Mouse (Mus musculus) frontal cortex, postnatal 25 days (tissue): ENCODE results near the gene Ccdc33.

Source experiments
- DNase-seq, 2 experiments: peaks; one replicate each; pipeline ENCODE4 v3.0.0; 2022; ENCODE audit warnings: low spot score in 2 of 2

The Ccdc33 gene

GRCm38 (mm10) chr9:58048621-58049020, 70.0 kb downstream of the Ccdc33 start:
- DNase-seq: no peak

DNA sequence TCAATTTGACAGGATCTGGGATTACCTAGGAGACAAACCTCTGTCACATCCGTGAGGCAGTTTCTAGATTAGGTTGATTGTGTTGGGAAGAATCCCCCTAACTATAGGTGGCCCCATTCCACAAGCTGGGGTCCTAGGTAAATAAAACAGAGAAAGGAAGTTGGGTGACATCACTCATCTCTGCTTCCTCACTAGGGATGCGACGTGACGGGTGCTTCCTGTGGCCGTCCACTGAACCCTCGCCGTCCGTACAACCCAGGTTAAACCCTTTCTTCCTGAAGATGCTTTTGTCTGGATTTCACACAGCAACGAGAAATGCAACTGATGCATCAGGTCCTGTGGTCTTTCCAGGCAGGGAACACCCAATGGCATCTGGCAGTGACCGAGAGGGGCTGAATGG, 71.6 kb downstream of the Ccdc33 start:
- DNase-seq: no peak

- DNase-seq: no peak
Observed at GRCm38 (mm10) chr9:58045646-58046045, 73.0 kb downstream of the Ccdc33 start.

DNA sequence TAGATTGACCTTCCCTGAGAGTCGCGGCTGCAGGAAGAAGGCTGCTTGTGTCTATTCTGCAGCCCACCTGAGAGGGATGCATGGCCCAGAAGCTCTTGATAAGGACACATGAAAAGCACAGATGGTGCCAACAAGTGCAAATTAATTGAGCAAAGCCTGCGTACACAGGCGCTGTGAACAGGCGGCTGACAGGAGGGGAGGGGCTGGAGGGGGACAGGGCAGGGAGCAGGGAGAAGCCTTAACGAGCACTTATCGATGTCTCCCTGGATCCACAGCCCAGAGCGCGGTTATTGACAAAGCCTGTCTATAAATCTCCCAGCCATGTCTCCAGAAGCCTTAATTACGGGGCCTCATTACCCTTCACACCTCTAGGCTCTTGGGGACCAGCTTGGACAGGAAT, 73.8 kb downstream of the Ccdc33 start:
- DNase-seq: no peak

DNA sequence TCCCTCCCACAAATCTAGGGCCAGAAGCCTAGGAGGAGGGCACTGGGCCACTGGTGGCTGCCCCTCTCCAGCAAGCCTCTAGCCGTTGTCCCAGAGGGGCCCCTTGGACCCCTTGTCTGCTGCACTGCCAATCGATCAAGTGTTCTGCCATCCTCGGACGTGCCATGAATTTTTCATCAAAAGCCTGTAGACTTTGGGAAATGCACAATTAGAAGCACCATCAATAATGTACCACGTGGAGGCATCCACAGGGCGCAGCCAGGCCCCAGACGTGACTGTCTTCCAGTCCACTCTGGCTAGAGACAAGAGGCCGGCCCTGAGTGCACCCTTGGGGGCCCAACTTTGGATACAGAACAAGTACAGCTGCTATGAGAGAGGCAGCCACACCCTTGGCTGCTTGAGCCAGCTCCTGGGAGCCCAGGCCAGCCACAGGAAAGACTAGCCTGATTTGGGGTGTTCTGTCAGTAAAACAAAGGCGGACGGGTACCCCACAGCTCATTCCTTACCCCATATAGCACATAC, 75.1 kb downstream of the Ccdc33 start:
- no peak for DNase-seq

DNA sequence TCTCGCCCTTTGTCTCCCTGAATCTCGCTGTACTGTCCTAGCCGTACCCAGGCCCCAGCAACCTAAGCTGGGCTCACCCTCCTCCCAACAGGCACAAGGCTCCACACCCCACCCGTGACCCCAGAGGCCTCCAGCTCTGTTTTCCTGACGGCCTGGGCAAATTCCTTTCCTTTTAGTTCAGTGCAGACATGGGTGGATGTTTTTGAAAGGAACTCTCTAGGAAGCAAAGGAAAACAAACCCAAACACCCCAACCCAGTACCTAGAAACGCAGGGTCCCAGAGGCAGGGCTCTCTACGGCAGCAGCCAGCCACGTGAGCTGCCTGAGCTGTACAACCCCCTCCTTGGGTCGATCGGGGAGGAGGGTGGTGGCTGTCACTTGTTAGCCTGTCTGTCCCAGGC, 76.2 kb downstream of the Ccdc33 start:
- no peak for DNase-seq

GRCm38 (mm10) chr9:58040977-58041376, 77.6 kb downstream of the Ccdc33 start:
- no peak for DNase-seq

DNA sequence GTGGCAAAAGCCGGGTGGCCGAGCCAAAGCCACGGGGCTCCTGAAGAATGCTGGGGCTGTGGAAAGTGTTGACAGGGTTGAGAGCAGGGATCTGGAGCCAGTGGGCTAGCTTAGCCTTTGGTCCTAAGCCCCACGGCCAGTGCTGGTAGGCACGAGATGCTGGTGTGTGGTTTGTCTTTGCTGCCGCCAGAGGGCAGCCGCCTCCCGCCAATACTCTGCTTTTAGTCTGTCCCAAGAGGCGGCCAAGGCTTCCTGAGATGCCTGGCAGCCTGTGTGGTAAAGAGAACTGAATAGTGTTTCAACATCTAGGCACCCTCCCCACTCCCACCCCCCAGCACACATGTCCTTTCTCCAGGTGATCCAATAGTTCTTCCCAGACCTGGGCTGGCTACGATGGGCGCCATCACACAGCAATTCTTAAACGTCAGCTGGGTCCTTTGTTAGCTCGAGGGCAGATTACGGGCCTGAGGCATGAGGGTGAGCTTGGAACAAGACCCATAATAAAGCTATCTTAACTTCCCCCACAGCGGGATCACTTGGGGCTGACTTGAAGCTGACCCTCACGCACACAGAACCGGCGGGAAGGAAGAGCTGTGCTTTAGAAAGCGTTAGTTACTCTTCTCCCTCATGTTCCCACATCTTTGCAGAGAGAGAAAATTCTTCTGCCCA, 80.0 kb downstream of the Ccdc33 start:
- peak; percentile 67 to 69 for DNase-seq

GRCm38 (mm10) chr9:58036961-58037360, 81.7 kb downstream of the Ccdc33 start:
- DNase-seq: no peak

DNA sequence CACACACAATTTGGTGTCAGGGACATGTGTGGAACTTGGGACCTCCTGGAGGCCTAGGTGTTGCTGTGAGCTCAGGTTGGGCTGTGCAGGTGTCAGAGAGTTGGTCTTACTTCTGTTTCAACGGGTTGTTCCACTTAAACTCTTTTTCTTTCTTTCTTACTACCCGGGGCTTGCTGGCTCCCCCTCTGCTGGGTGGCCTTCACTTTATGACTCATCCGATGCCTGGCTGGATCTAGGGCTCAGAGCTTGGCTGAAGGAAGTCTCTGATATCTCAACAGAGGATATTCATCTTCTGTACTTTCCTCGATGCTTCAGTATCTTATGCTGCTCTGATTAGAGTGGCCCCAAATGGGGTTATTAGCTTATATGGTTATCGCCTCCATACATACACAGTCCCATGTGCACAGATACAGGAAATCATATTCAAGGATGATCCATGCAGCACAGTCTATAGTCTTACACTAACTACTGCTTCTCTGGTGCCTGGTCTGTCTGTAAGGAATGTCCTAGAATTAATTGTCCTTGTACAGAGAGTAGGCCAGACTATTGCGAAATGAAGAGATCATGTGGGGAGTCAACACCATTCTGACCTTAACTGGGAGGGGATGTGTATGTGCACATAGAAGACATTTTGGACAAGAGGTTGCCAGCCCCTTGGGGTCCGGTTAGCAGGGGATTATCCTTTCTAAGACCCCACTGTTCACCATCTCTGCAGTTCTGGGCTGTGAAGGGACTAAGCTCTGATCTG, 82.5 kb downstream of the Ccdc33 start:
- no peak for DNase-seq

- peak in 1 of 2 experiments; percentile 30 for DNase-seq
Observed at GRCm38 (mm10) chr9:58035519-58035918, 83.1 kb downstream of the Ccdc33 start.

DNA sequence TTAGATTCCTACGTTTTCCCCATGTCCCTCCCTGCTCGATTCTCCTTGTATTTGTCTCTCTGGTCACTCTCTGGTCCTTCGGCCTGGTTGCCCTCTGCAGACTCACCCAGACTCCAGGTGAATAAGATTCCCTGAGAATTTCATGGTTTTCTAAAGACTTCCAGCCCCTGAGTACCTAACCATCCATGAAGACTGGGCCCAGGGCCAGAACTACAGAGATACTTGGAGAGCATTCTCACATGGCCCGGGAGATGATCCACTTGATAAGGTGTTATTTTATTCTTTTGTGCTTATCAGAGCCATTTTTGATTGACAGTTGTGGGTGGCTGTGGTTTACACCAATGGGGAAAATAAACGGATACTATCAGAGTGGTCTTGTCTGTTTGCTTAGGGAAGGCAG, 86.7 kb downstream of the Ccdc33 start:
- no peak for DNase-seq

DNA sequence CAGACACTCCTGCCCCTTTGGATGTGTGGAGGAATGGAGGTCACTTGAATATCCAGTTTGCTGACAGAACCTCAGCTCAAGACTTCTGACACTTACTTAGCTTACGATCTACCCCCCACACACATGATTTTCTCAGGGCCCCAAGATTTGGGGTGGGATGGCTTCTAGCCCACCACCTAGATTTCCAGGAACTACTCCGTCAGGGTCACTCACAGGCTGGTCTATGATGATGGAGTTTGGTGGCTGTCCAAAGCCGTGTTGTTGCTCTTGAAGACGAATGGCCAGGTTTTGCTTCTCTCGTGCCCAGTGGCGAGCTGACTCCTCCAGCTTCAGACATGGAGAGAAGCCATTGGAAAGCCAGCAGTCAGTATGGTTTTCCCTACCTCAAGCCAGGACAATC, 89.0 kb downstream of the Ccdc33 start:
- DNase-seq: no peak

GRCm38 (mm10) chr9:58028841-58029240, 89.8 kb downstream of the Ccdc33 start:
- DNase-seq: no peak

GRCm38 (mm10) chr9:58027426-58028180, 91.0 kb downstream of the Ccdc33 start:
- no peak for DNase-seq

- DNase-seq: no peak
Observed at GRCm38 (mm10) chr9:58025995-58026394, 92.6 kb downstream of the Ccdc33 start.

DNA sequence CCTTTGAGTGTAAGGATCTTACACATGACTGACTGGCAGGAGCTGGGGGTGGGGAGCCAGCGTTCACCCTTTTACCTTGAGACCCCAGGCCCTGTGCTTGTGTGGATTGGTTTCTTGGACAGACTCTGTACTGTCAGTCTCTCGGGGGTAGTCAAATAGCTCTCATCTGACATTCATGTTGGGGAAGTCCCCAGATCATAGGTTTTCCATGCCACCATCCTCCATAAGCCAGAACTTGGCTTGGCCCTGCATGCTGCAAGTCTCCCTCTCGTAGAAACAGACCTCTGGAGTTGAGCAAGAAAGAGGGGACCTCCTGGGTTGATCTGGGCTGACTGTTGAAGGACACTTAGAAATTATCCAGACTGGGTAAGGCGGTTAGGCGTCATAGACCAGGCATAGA, 100.2 kb downstream of the Ccdc33 start:
- DNase-seq: no peak

DNA sequence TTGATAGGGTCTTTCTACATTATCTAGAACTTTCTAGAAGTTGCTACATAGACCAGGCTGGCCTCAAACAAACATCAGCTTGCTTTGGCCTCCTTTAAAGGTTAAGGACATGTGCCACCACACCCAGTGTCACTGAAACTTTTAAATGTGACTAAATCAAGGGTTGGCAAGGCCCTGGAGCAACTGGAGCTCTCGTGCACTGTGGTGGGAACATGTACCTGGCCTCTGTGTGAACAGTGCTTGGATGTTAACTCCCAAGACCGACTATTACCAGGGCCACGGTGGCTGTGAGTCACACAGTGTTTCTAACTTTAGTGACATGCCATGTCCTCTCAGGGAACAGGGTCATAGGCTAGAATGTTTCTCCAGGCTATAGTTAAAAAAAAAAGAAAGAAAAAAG, 101.7 kb downstream of the Ccdc33 start:
- no peak for DNase-seq

DNA sequence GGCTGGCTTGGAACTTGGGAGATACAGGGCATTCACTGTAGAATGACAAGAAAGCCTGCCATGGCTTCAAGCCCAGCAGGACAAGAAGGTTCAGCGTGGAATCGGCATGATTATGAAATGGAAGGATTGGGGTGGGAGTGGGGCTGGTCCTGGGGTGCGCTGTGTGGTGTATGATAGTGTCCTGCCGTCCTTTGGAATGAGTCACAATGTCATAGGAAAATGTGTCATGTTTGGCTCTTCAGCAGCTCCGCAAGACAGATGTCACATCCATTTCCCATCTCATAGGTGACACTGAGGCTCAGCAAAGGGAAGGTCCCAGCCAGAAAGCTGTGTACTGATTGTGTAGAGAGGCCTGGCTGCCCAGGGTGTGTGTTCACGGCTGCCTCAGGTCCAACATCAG, 102.8 kb downstream of the Ccdc33 start:
- DNase-seq: no peak

DNA sequence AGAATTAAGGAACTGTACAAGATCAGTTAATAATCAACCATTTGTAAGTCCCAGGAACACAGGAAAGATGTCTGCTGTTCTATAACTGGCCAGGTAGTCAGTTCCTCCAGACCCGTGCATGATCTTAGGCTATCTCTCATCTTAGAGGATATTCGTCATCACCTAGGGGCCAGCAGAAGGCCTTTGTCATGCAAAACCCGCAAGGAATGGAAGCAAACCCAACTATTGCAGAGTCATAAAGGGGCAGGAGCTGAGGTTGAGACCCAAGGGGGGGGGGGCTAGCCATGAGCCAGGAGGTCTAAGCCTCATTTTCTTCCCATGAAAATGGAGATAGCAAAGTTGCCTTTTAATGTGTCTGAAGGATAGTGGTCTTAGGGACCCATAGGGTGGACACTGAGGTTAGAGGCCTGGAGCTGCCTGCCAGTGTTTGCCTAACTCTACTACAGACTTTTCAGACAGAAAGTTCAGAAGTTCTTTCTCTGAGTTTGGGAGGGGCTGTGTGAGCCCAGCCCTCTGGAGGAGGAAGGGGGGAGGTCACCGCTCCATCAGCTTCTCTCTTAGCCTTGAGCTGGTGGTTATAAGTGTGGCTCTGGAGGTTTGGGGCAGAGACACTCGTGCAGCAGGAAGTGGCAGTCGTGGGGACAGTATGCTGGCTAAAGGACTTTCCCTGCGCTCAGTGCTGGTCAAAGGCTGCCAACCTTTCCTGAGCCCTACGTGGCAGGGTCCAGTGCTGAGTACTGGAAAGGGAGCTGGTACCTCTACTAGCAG, 104.0 kb downstream of the Ccdc33 start:
- DNase-seq: no peak

- no peak for DNase-seq
Observed at GRCm38 (mm10) chr9:58012935-58013334, 105.7 kb downstream of the Ccdc33 start.

- DNase-seq: no peak
Observed at GRCm38 (mm10) chr9:58012486-58012885, 106.1 kb downstream of the Ccdc33 start.
